ENCODE assay signal across 8 mouse cellular contexts in genomic region chr8:83997511-83998141, GRCm38 (mm10). TPM values are rescaled to one million over a fixed set of nuclear protein-coding genes. Genes with fewer than 3 reads are reported as not detected.
A peak's percentile ranks its signal among the peaks of the same experiment; 100 is the strongest.
DNase-seq lines count a peak whose midpoint lies in the region; ATAC-seq and TF ChIP-seq lines count a peak whose summit lies in the region.

TSS of gene Samd1 (plus strand) at chr8:83997672.

- under 1% methylated on average over 55 of the region's 112 CpGs for WGBS in liver, embryonic 13.5 days (ENCODE audit: insufficient replicate concordance)
- WGBS in neural tube, embryonic 11.5 days = 1% methylated on average over 61 of the region's 112 CpGs

- H3K27ac ChIP-seq in liver, embryonic 13.5 days = peak within 1 kb of the TSS; percentile 92
- H3K27ac ChIP-seq in neural tube, embryonic 11.5 days (ENCODE audit: low read depth, low read length) = peak within 1 kb of the TSS; percentile 95

- no peaks in the 10 kb centered on the region for H3K27me3 ChIP-seq in Patski
- no peaks in the 10 kb centered on the region for H3K27me3 ChIP-seq in liver, embryonic 13.5 days
- H3K27me3 ChIP-seq in neural tube, embryonic 11.5 days (ENCODE audit: control insufficient read depth, insufficient read depth, low read length) = peaks cover 20% of the 10 kb centered on the region

- CTCF ChIA-PET in Patski (lab: Charles Lee) = interaction anchor here (0.9 kb wide), 1 partner anchor 9 kb away, joined by 4 read pairs; no protein-coding TSS in a partner anchor

- H3K36me3 ChIP-seq in liver, embryonic 13.5 days = peaks cover 48% of the 10 kb centered on the region
- peaks cover 2% of the 10 kb centered on the region for H3K36me3 ChIP-seq in neural tube, embryonic 11.5 days (ENCODE audit: control insufficient read depth, insufficient read depth, low read length)

- H3K9me3 ChIP-seq in liver, embryonic 13.5 days (replicated peaks) = no peaks in the 10 kb centered on the region
- no peaks in the 10 kb centered on the region for H3K9me3 ChIP-seq in neural tube, embryonic 11.5 days (ENCODE audit: control insufficient read depth, low read length)

- peak within 1 kb of the TSS; percentile 88 for H3K4me3 ChIP-seq in liver, embryonic 13.5 days (replicated peaks)
- H3K4me3 ChIP-seq in neural tube, embryonic 11.5 days (ENCODE audit: low read depth, low read length) = peak within 1 kb of the TSS; percentile 83

- peaks cover 69% of the 10 kb centered on the region for H3K4me1 ChIP-seq in liver, embryonic 13.5 days (replicated peaks)
- peaks cover 14% of the 10 kb centered on the region; the same call in 1 of the 2 replicates for H3K4me1 ChIP-seq in neural tube, embryonic 11.5 days (ENCODE audit: control insufficient read depth, insufficient read depth, low read length)

- TF ChIP-seq CTCF in Patski (IDR thresholded peaks at IDR 0.05) = no peak

- peak within 1 kb of the TSS; percentile 91 for H3K9ac ChIP-seq in liver, embryonic 13.5 days
- H3K9ac ChIP-seq in neural tube, embryonic 11.5 days (ENCODE audit: low read length) = peak within 1 kb of the TSS; percentile 86

- POLR2A ChIA-PET in Patski (lab: Charles Lee) = no interaction called here

- in situ Hi-C loops in Patski (cut with MboI; ENCODE audit: low pct_unique_long_range_greater_than_20kb) = no loop called here

- peak within 1 kb of the TSS; percentile 97 for H3K4me2 ChIP-seq in liver, embryonic 13.5 days
- peak within 1 kb of the TSS; percentile 80 for H3K4me2 ChIP-seq in neural tube, embryonic 11.5 days (ENCODE audit: low read depth)

- ATAC-seq in Patski = peak; percentile 34
- ATAC-seq in liver, embryonic 13.5 days (ENCODE audit: low read depth) = no peak
- 0 out of 2 replicates have a peak, but pooled peaks have one; percentile 32 for ATAC-seq in neural tube, embryonic 11.5 days (ENCODE audit: insufficient read depth, low FRiP score, low TSS enrichment)

- DNase-seq in 3T3-L1 (ENCODE audit: low read depth, low spot score) (peak; percentile 56), Patski (ENCODE audit: low read depth, low spot score) (no peak)
- DNase-seq in embryo, embryonic 10.5 days (ENCODE audit: low spot score) = peak; percentile 62
- DNase-seq in heart, adult 18-20 months = peak; percentile 54 to 64
- DNase-seq in kidney, adult 9 months = peak; percentile 41
- peak; percentile 38 for DNase-seq in liver, embryonic 13.5 days
- DNase-seq in neural tube, embryonic 11.5 days (ENCODE audit: low spot score) = peak; percentile 73
- peak; percentile 61 for DNase-seq in thymus, postnatal 25 days

RNA-seq across cellular contexts. Expression of gene Samd1, which starts in this region (rescaled TPM):
- 42.5 TPM for polyA plus RNA-seq in Patski (2021)
- 10 to 100 TPM; 22.0 to 26.7 TPM for total RNA-seq in heart, adult 18-20 months (2021)
- 5.8 and 6.9 TPM in 2 replicates for polyA plus RNA-seq in liver, embryonic 13.5 days (2015; fragmentation: Nextera tagmentation; extraction: Ambion mirVana)
- polyA plus RNA-seq in neural tube, embryonic 11.5 days (2014; fragmentation: Nextera tagmentation; extraction: Ambion mirVana) = 14.4 and 16.5 TPM in 2 replicates
